In the genomic region with DNA sequence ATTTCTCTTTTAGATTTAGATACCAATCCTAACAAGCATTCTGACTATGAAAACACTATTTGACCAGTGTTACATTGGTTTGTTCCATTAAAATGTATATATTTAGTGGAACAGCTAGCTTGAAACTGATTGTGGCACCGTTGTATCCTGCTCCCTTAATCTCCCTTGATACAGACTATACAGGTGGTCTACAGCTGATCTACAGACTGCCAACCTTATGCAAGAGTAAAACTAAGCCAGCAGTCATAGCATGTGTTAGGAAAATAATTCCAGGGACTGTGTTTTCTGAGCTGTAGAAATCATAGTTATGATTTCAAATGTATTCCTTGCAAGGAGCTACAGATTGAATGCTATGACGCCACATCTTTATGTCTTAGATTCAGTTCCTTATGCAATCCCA, we compare ENCODE assay signal across 32 mouse cellular contexts.
"Had no signal": no experiment of that assay in that cellular context is flagged by ENCODE, and none has a peak within 500 bp of the region (broad histone marks: within the 10 kb centered on the region; RNA-seq: fewer than 3 reads in every experiment).

No protein-coding gene starts in this region.

- H3K4me3 ChIP-seq: limb, embryonic 10.5 days; limb, embryonic 12.5 days; limb, embryonic 13.5 days; limb, embryonic 15.5 days; liver, embryonic 12.5 days; liver, embryonic 13.5 days; liver, embryonic 15.5 days; lung, embryonic 15.5 days; megakaryocyte, embryonic 14.5 days; midbrain, embryonic 10.5 days; midbrain, embryonic 12.5 days; midbrain, embryonic 13.5 days; midbrain, embryonic 15.5 days; myocyte; neural tube, embryonic 12.5 days had no signal

- H3K4me1 ChIP-seq: limb, embryonic 10.5 days; limb, embryonic 12.5 days; limb, embryonic 13.5 days; limb, embryonic 15.5 days; liver, embryonic 12.5 days; liver, embryonic 13.5 days; liver, embryonic 15.5 days; lung, embryonic 15.5 days; megakaryocyte, embryonic 14.5 days; midbrain, embryonic 10.5 days; midbrain, embryonic 12.5 days; midbrain, embryonic 13.5 days; midbrain, embryonic 15.5 days; neural tube, embryonic 12.5 days had no signal

- ATAC-seq: liver, embryonic 12.5 days; liver, postnatal 0 days; lung, postnatal 0 days; midbrain, embryonic 13.5 days; midbrain, embryonic 15.5 days; midbrain, embryonic 16.5 days had no signal

- H3K36me3 ChIP-seq: limb, embryonic 10.5 days; limb, embryonic 12.5 days; limb, embryonic 13.5 days; limb, embryonic 15.5 days; liver, embryonic 12.5 days; liver, embryonic 13.5 days; liver, embryonic 15.5 days; lung, embryonic 15.5 days; midbrain, embryonic 10.5 days; midbrain, embryonic 12.5 days; midbrain, embryonic 13.5 days; midbrain, embryonic 15.5 days; neural tube, embryonic 12.5 days had no signal

- H3K4me2 ChIP-seq: limb, embryonic 12.5 days; limb, embryonic 13.5 days; limb, embryonic 15.5 days; liver, embryonic 11.5 days; liver, embryonic 12.5 days; liver, embryonic 13.5 days; liver, embryonic 15.5 days; lung, embryonic 14.5 days; lung, embryonic 15.5 days; midbrain, embryonic 11.5 days; midbrain, embryonic 12.5 days; midbrain, embryonic 13.5 days; midbrain, embryonic 15.5 days; neural tube, embryonic 12.5 days had no signal

- H3K27ac ChIP-seq: limb, embryonic 10.5 days; limb, embryonic 12.5 days; limb, embryonic 13.5 days; limb, embryonic 15.5 days; liver, embryonic 12.5 days; liver, embryonic 13.5 days; liver, embryonic 14.5 days; liver, embryonic 15.5 days; lung, embryonic 15.5 days; macrophage; midbrain, embryonic 10.5 days; midbrain, embryonic 12.5 days; midbrain, embryonic 13.5 days; midbrain, embryonic 15.5 days; neural tube, embryonic 12.5 days had no signal

- H3K9ac ChIP-seq: limb, embryonic 12.5 days; limb, embryonic 13.5 days; limb, embryonic 15.5 days; liver, embryonic 12.5 days; liver, embryonic 13.5 days; liver, embryonic 14.5 days; liver, embryonic 15.5 days; liver, postnatal 0 days; lung, embryonic 14.5 days; lung, embryonic 15.5 days; midbrain, embryonic 12.5 days; midbrain, embryonic 13.5 days; midbrain, embryonic 15.5 days; neural tube, embryonic 12.5 days had no signal

- H3K27me3 ChIP-seq: limb, embryonic 12.5 days; limb, embryonic 13.5 days; limb, embryonic 15.5 days; liver, embryonic 12.5 days; liver, embryonic 13.5 days; liver, embryonic 15.5 days; lung, embryonic 15.5 days; megakaryocyte, embryonic 14.5 days; midbrain, embryonic 12.5 days; midbrain, embryonic 13.5 days; midbrain, embryonic 15.5 days; neural tube, embryonic 12.5 days had no signal

- DNase-seq: left cerebral cortex, postnatal 4 days; liver; liver, embryonic 13.5 days; liver, postnatal 0 days; lung, adult 18-20 months; lung, adult 2 months; lung, postnatal 10 days; lung, postnatal 14 days; lung, postnatal 36 days; lung, postnatal 4 days; midbrain, embryonic 14.5 days had no signal

- H3K9me3 ChIP-seq: limb, embryonic 10.5 days; limb, embryonic 12.5 days; limb, embryonic 13.5 days; limb, embryonic 15.5 days; liver, embryonic 12.5 days; liver, embryonic 13.5 days; liver, embryonic 15.5 days; lung, embryonic 15.5 days; megakaryocyte, embryonic 14.5 days; midbrain, embryonic 10.5 days; midbrain, embryonic 12.5 days; midbrain, embryonic 13.5 days; midbrain, embryonic 15.5 days; neural tube, embryonic 12.5 days had no signal
